8 mouse cellular contexts compared by ENCODE assay signal in the genomic region with DNA sequence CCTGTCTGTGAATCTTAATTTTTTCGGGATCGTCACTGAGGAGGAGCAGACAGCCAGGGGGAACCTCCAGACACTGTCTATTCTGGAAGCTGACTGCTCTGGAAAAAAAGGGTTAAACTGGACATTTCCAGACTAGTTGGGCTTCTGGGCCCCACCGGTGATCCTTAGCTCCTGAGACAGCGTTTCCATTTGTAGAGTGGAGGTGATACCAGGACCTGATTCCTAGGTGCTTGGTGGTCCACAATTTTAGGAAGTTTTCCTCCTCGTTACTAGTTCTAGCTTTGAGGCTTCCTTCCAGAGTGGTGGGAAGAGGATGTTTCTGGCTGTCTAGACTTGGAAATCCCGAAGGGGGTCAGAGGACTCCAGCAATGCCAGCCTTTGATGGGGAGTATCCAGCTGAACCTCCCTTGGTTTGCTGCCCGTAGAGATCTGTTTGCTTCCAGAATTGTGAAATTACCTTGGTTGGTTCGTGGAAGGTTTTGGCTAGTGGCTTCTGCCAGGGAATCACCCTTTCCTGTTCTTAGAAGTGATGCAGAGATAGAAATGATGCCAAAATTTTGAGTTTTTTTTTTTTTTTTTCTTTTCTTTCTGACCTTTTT. TPM values are rescaled to one million over a fixed set of nuclear protein-coding genes. Genes with fewer than 3 reads are reported as not detected.
DNase-seq lines count a peak whose midpoint lies in the region; ATAC-seq and TF ChIP-seq lines count a peak whose summit lies in the region.

No protein-coding gene starts in this region.

- TF ChIP-seq RAD21 in MEL (IDR thresholded peaks at IDR 0.05; ENCODE audit: low read depth, low read length), result no peak

- H3K4me3 ChIP-seq in heart, embryonic 14.5 days (ENCODE audit: control insufficient read depth in 1 of 2, insufficient read depth in 1 of 2, low read depth in 1 of 2, low read length in 2 of 2), result peak overlapping the region; percentile 83 to 98
- H3K4me3 ChIP-seq in MEL (ENCODE audit: control insufficient read depth in 1 of 2, insufficient read depth in 1 of 2, low read depth in 2 of 2, low read length in 2 of 2), result peak overlapping the region; percentile 90 to 99
- peak overlapping the region; percentile 81 for H3K4me3 ChIP-seq in heart, postnatal 0 days (ENCODE audit: low read depth, low read length)
- H3K4me3 ChIP-seq in midbrain, embryonic 11.5 days (ENCODE audit: low read depth, low read length), result peak overlapping the region; percentile 98

- 12% methylated on average over 8 of the region's 8 CpGs for WGBS in heart, embryonic 14.5 days
- 10% methylated on average over 8 of the region's 8 CpGs for WGBS in heart, postnatal 0 days
- 14% methylated on average over 8 of the region's 8 CpGs for WGBS in midbrain, embryonic 11.5 days

- peak overlapping the region; percentile 35 to 82; a peak in 3 of 4 replicates for H3K27ac ChIP-seq in heart, embryonic 14.5 days (replicated peaks in 1 of 2; ENCODE audit: control insufficient read depth in 1 of 2, insufficient read depth in 1 of 2, low read depth in 2 of 2, low read length in 2 of 2)
- peak overlapping the region; percentile 46 for H3K27ac ChIP-seq in MEL (ENCODE audit: control insufficient read depth, low read depth, low read length)
- peak overlapping the region; percentile 77 for H3K27ac ChIP-seq in heart, postnatal 0 days (ENCODE audit: low read depth)
- H3K27ac ChIP-seq in midbrain, embryonic 11.5 days (ENCODE audit: low read depth, low read length), result peak overlapping the region; percentile 61; the same call in 1 of the 2 replicates

- no peak for ATAC-seq in heart, embryonic 14.5 days (ENCODE audit: insufficient number of reproducible peaks, insufficient read depth, low FRiP score, low read depth)
- ATAC-seq in heart, postnatal 0 days (ENCODE audit: insufficient read depth, low read depth), result no peak
- ATAC-seq in midbrain, embryonic 11.5 days (ENCODE audit: low FRiP score), result no peak

- H3K79me2 ChIP-seq in MEL (ENCODE audit: control insufficient read depth, insufficient read depth, low read length, poor library complexity), result peaks cover 49% of the 10 kb centered on the region

- intact Hi-C loops in heart, postnatal 25 days (cut with DNase I), result loop anchor here (5.0 kb wide), 1 partner anchor 193 kb away; a partner anchor contains a TSS
- intact Hi-C loops in left cerebral cortex, postnatal 25 days (cut with DNase I), result no loop called here

- TF ChIP-seq CTCF in MEL (IDR thresholded peaks at IDR 0.05 in 2 of 3, conservative IDR thresholded peaks at IDR 0.05 in 1 of 3; ENCODE audit: control insufficient read depth in 1 of 3, insufficient read depth in 1 of 3, low read depth in 2 of 3, low read length in 3 of 3, poor library complexity in 1 of 3, severe bottlenecking in 1 of 3), result no peak
- TF ChIP-seq CTCF in heart, postnatal 0 days (IDR thresholded peaks at IDR 0.05; ENCODE audit: low read depth), result no peak

- H3K36me3 ChIP-seq in heart, embryonic 14.5 days (ENCODE audit: control insufficient read depth, insufficient read depth, low read length), result no peaks in the 10 kb centered on the region
- peaks cover 0 to 14% of the 10 kb centered on the region in 2 experiments; a peak in 2 of 4 replicates for H3K36me3 ChIP-seq in MEL (ENCODE audit: control insufficient read depth in 1 of 2, insufficient read depth in 2 of 2, low read length in 2 of 2)
- no peaks in the 10 kb centered on the region for H3K36me3 ChIP-seq in heart, postnatal 0 days (replicated peaks; ENCODE audit: control insufficient read depth, insufficient read depth, low read length)
- H3K36me3 ChIP-seq in midbrain, embryonic 11.5 days (ENCODE audit: control insufficient read depth, insufficient read depth, low read length), result no peaks in the 10 kb centered on the region

- no peaks in the 10 kb centered on the region for H3K27me3 ChIP-seq in heart, embryonic 14.5 days (ENCODE audit: control insufficient read depth, insufficient read depth, low read length)
- peaks cover 0 to 2% of the 10 kb centered on the region in 2 experiments; a peak in 1 of 4 replicates for H3K27me3 ChIP-seq in MEL (ENCODE audit: control insufficient read depth in 1 of 2, insufficient read depth in 2 of 2, low read length in 2 of 2)
- no peaks in the 10 kb centered on the region for H3K27me3 ChIP-seq in heart, postnatal 0 days (ENCODE audit: control insufficient read depth, insufficient read depth, low read length)
- no peaks in the 10 kb centered on the region for H3K27me3 ChIP-seq in midbrain, embryonic 11.5 days (ENCODE audit: control insufficient read depth, insufficient read depth, low read length)

- no peak for TF ChIP-seq POLR2A in MEL (IDR thresholded peaks at IDR 0.05; ENCODE audit: control insufficient read depth in 1 of 2, insufficient read depth in 1 of 2, low read depth in 1 of 2, low read length in 2 of 2, poor library complexity in 1 of 2)

- H3K4me1 ChIP-seq in heart, embryonic 14.5 days (ENCODE audit: control insufficient read depth in 2 of 2, insufficient read depth in 2 of 2, low read length in 2 of 2), result peaks cover 16 to 29% of the 10 kb centered on the region in 2 experiments
- peaks cover 0 to 26% of the 10 kb centered on the region in 2 experiments; a peak in 3 of 4 replicates for H3K4me1 ChIP-seq in MEL (ENCODE audit: control insufficient read depth in 1 of 2, insufficient read depth in 2 of 2, low read length in 2 of 2)
- peaks cover 29% of the 10 kb centered on the region for H3K4me1 ChIP-seq in heart, postnatal 0 days (ENCODE audit: control insufficient read depth, insufficient read depth)
- H3K4me1 ChIP-seq in midbrain, embryonic 11.5 days (ENCODE audit: control insufficient read depth, insufficient read depth, low read length), result peaks cover 24% of the 10 kb centered on the region

- peak overlapping the region; percentile 92 for H3K4me2 ChIP-seq in heart, embryonic 14.5 days (ENCODE audit: low read length)
- peak overlapping the region; percentile 92 for H3K4me2 ChIP-seq in heart, postnatal 0 days (ENCODE audit: low read depth, low read length)
- peak overlapping the region; percentile 88 for H3K4me2 ChIP-seq in midbrain, embryonic 11.5 days

- no peak for TF ChIP-seq EP300 in MEL (IDR thresholded peaks at IDR 0.05; ENCODE audit: low read depth in 1 of 2, low read length in 2 of 2)
- TF ChIP-seq EP300 in heart, postnatal 0 days (IDR thresholded peaks at IDR 0.05; ENCODE audit: low read depth), result no peak

- DNase-seq in heart, postnatal 25 days (ENCODE audit: low spot score), result no peak
- DNase-seq in MEL (ENCODE audit: low read depth, low spot score), result peak; percentile 40
- DNase-seq in heart, postnatal 0 days (ENCODE audit: low spot score), result no peak
- DNase-seq in midbrain, embryonic 11.5 days (ENCODE audit: low spot score, missing footprints), result peak; percentile 91
- DNase-seq in urinary bladder, adult 18-20 months (ENCODE audit: low spot score in 2 of 2), result no peak
- no peak for DNase-seq in left cerebral cortex, postnatal 25 days (ENCODE audit: low spot score in 2 of 2)
- DNase-seq in thymus, postnatal 10 days (ENCODE audit: low spot score in 2 of 2), result no peak

- peak overlapping the region; percentile 97 for H3K9ac ChIP-seq in heart, embryonic 14.5 days (ENCODE audit: low read length)
- peak overlapping the region; percentile 86 for H3K9ac ChIP-seq in MEL (ENCODE audit: control insufficient read depth, low read depth, low read length, poor library complexity, severe bottlenecking)
- H3K9ac ChIP-seq in heart, postnatal 0 days (replicated peaks; ENCODE audit: low read depth, low read length), result peak overlapping the region; percentile 88
- peak overlapping the region; percentile 98 for H3K9ac ChIP-seq in midbrain, embryonic 11.5 days (ENCODE audit: low read length)

- H3K9me3 ChIP-seq in heart, embryonic 14.5 days (ENCODE audit: control insufficient read depth, low read length), result no peaks in the 10 kb centered on the region
- H3K9me3 ChIP-seq in MEL (replicated peaks; ENCODE audit: insufficient read depth, low read length), result no peaks in the 10 kb centered on the region
- H3K9me3 ChIP-seq in heart, postnatal 0 days (replicated peaks; ENCODE audit: control insufficient read depth, low read length), result no peaks in the 10 kb centered on the region
- no peaks in the 10 kb centered on the region for H3K9me3 ChIP-seq in midbrain, embryonic 11.5 days (ENCODE audit: control insufficient read depth, low read length)

RNA-seq across cellular contexts. Expression of a gene that starts 0.9 kb away (rescaled TPM):
- 18.4 and 19.4 TPM in 2 replicates for polyA plus RNA-seq in heart, embryonic 14.5 days (2014; fragmentation: Nextera tagmentation; extraction: Ambion mirVana)
- 10 to 100 TPM; 17.5 to 17.9 TPM for total RNA-seq in heart, postnatal 25 days (2021)
- total RNA-seq in MEL (2012; rRNA removed), result 21.9 and 22.2 TPM in 2 replicates
- 10 to 100 TPM; 59.0 to 80.4 TPM for polyA plus RNA-seq in MEL (2012; ENCODE audit: insufficient read depth in 1 of 2, insufficient read length in 2 of 2, low read depth in 1 of 2, low replicate concordance in 2 of 2, missing spikeins in 1 of 2)
- total RNA-seq in heart, postnatal 0 days (2014; rRNA removed; ENCODE audit: low replicate concordance), result 25.4 and 27.5 TPM in 2 replicates
- 7.8 TPM in 2 replicates for polyA plus RNA-seq in heart, postnatal 0 days (2015; fragmentation: Nextera tagmentation; extraction: Ambion mirVana)
- 23.5 and 24.9 TPM in 2 replicates for polyA plus RNA-seq in midbrain, embryonic 11.5 days (2014; fragmentation: Nextera tagmentation; extraction: Ambion mirVana)
- total RNA-seq in left cerebral cortex, postnatal 25 days (2021), result 10 to 100 TPM; 38.5 to 39.3 TPM

RNA-seq across cellular contexts. Expression of a gene that starts 12.1 kb away (rescaled TPM):
- not detected in 2 replicates for polyA plus RNA-seq in heart, embryonic 14.5 days (2014; fragmentation: Nextera tagmentation; extraction: Ambion mirVana)
- not detected for total RNA-seq in heart, postnatal 25 days (2021)
- not detected in 2 replicates for total RNA-seq in MEL (2012; rRNA removed)
- polyA plus RNA-seq in MEL (2012; ENCODE audit: insufficient read depth in 1 of 2, insufficient read length in 2 of 2, low read depth in 1 of 2, low replicate concordance in 2 of 2, missing spikeins in 1 of 2), result not detected
- not detected in 2 replicates for total RNA-seq in heart, postnatal 0 days (2014; rRNA removed; ENCODE audit: low replicate concordance)
- polyA plus RNA-seq in heart, postnatal 0 days (2015; fragmentation: Nextera tagmentation; extraction: Ambion mirVana), result not detected in 2 replicates
- not detected in 2 replicates for polyA plus RNA-seq in midbrain, embryonic 11.5 days (2014; fragmentation: Nextera tagmentation; extraction: Ambion mirVana)
- 1 to 10 TPM in 1 of 2 experiments, not detected in 1; 1.2 TPM for total RNA-seq in left cerebral cortex, postnatal 25 days (2021)

RNA-seq across cellular contexts. Expression of a gene that starts 19.4 kb away (rescaled TPM):
- 0.42 and 0.69 TPM in 2 replicates for polyA plus RNA-seq in heart, embryonic 14.5 days (2014; fragmentation: Nextera tagmentation; extraction: Ambion mirVana)
- not detected for total RNA-seq in heart, postnatal 25 days (2021)
- total RNA-seq in MEL (2012; rRNA removed), result 0.15 TPM in 1 of 2 replicates, not detected in the other
- polyA plus RNA-seq in MEL (2012; ENCODE audit: insufficient read depth in 1 of 2, insufficient read length in 2 of 2, low read depth in 1 of 2, low replicate concordance in 2 of 2, missing spikeins in 1 of 2), result under 1 TPM in 1 of 2 experiments, not detected in 1; 0.68 TPM
- total RNA-seq in heart, postnatal 0 days (2014; rRNA removed; ENCODE audit: low replicate concordance), result not detected in 2 replicates
- polyA plus RNA-seq in heart, postnatal 0 days (2015; fragmentation: Nextera tagmentation; extraction: Ambion mirVana), result 0.16 and 0.49 TPM in 2 replicates
- 12.7 and 13.4 TPM in 2 replicates for polyA plus RNA-seq in midbrain, embryonic 11.5 days (2014; fragmentation: Nextera tagmentation; extraction: Ambion mirVana)
- 100 to 1,000 TPM; 203 to 214 TPM for total RNA-seq in left cerebral cortex, postnatal 25 days (2021)

RNA-seq across cellular contexts. Expression of a gene that starts 20.2 kb away (rescaled TPM):
- polyA plus RNA-seq in heart, embryonic 14.5 days (2014; fragmentation: Nextera tagmentation; extraction: Ambion mirVana), result 59.6 and 60.9 TPM in 2 replicates
- total RNA-seq in heart, postnatal 25 days (2021), result 100 to 1,000 TPM in 1 of 2 experiments, 10 to 100 TPM in 1; 96.0 to 135 TPM
- 0.75 and 0.96 TPM in 2 replicates for total RNA-seq in MEL (2012; rRNA removed)
- 1 to 10 TPM in 1 of 2 experiments, not detected in 1; 3.5 TPM for polyA plus RNA-seq in MEL (2012; ENCODE audit: insufficient read depth in 1 of 2, insufficient read length in 2 of 2, low read depth in 1 of 2, low replicate concordance in 2 of 2, missing spikeins in 1 of 2)
- 87.9 and 118 TPM in 2 replicates for total RNA-seq in heart, postnatal 0 days (2014; rRNA removed; ENCODE audit: low replicate concordance)
- 61.9 and 68.1 TPM in 2 replicates for polyA plus RNA-seq in heart, postnatal 0 days (2015; fragmentation: Nextera tagmentation; extraction: Ambion mirVana)
- 36.1 and 36.4 TPM in 2 replicates for polyA plus RNA-seq in midbrain, embryonic 11.5 days (2014; fragmentation: Nextera tagmentation; extraction: Ambion mirVana)
- 10 to 100 TPM; 48.0 to 49.9 TPM for total RNA-seq in left cerebral cortex, postnatal 25 days (2021)

RNA-seq across cellular contexts. Expression of a gene that starts 25.6 kb away (rescaled TPM):
- polyA plus RNA-seq in heart, embryonic 14.5 days (2014; fragmentation: Nextera tagmentation; extraction: Ambion mirVana), result 29.3 and 29.7 TPM in 2 replicates
- total RNA-seq in heart, postnatal 25 days (2021), result 10 to 100 TPM; 21.9 to 22.1 TPM
- 78.6 and 86.8 TPM in 2 replicates for total RNA-seq in MEL (2012; rRNA removed)
- 10 to 100 TPM in 1 of 2 experiments, not detected in 1; 83.0 TPM for polyA plus RNA-seq in MEL (2012; ENCODE audit: insufficient read depth in 1 of 2, insufficient read length in 2 of 2, low read depth in 1 of 2, low replicate concordance in 2 of 2, missing spikeins in 1 of 2)
- 25.1 and 37.3 TPM in 2 replicates for total RNA-seq in heart, postnatal 0 days (2014; rRNA removed; ENCODE audit: low replicate concordance)
- polyA plus RNA-seq in heart, postnatal 0 days (2015; fragmentation: Nextera tagmentation; extraction: Ambion mirVana), result 31.0 and 31.6 TPM in 2 replicates
- 54.8 and 59.6 TPM in 2 replicates for polyA plus RNA-seq in midbrain, embryonic 11.5 days (2014; fragmentation: Nextera tagmentation; extraction: Ambion mirVana)
- 10 to 100 TPM; 19.9 to 20.2 TPM for total RNA-seq in left cerebral cortex, postnatal 25 days (2021)

Comparison
In these comparisons a context has a peak if more than half of its experiments do, and no peak if none do; other contexts are left out.
1. DNase-seq: peak in MEL (single experiment) and midbrain, embryonic 11.5 days (single experiment); none in heart, postnatal 25 days (single experiment), heart, postnatal 0 days (single experiment), urinary bladder, adult 18-20 months (0 of 2), left cerebral cortex, postnatal 25 days (0 of 2) and thymus, postnatal 10 days (0 of 2).
2. RNA of a gene that starts 19.4 kb away (total RNA-seq): 203 to 214 TPM in left cerebral cortex, postnatal 25 days; 0.15 TPM in MEL, not detected in heart, postnatal 25 days and not detected in heart, postnatal 0 days; every median in the first group is over 100 times any median in the second.
3. Peak in every context shown above with its lines, with median percentiles within 50 percentile points of each other: H3K27ac ChIP-seq, H3K4me2 ChIP-seq, H3K4me3 ChIP-seq and H3K9ac ChIP-seq.